Mouse (Mus musculus) MEL (cell line): Measurements from ENCODE around the gene Sectm1a.
"Not testable (repeated sequence)": the region's sequence is repeated elsewhere in the genome, so short reads cannot be mapped to it uniquely, and the experiment has no call there.

Source experiments
- CTCF ChIP-seq, 3 experiments: IDR thresholded peaks in 2 of 3; conservative IDR thresholded peaks in 1 of 3; 2 replicates each; pipeline ENCODE4 v1.5.1; 2011 to 2012; ENCODE audit warnings: low read length in 3 of 3, low read depth in 2 of 3, mild to moderate bottlenecking in 2 of 3, improper control_type of control experiment in 1 of 3, inconsistent platforms in 1 of 3, mixed read lengths in 1 of 3, moderate library complexity in 1 of 3; ENCODE audit not compliant: control insufficient read depth in 1 of 3, insufficient read depth in 1 of 3, poor library complexity in 1 of 3, severe bottlenecking in 1 of 3
- GABPA ChIP-seq: IDR thresholded peaks from 2 replicates; pipeline ENCODE4 v1.6.1; 2012; ENCODE audit warnings: low read depth, mild to moderate bottlenecking, inconsistent platforms, low read length, improper control_type of control experiment, moderate library complexity
- POLR2AphosphoS2 ChIP-seq: IDR thresholded peaks from 2 replicates; pipeline ENCODE4 v1.6.1; 2011; ENCODE audit warnings: low read length, improper control_type of control experiment

GRCm38 (mm10) chr11:121107242-121107641, 26.2 kb upstream of the Sectm1a start:
- TF ChIP-seq CTCF (IDR thresholded peaks at IDR 0.05 in 2 of 3, conservative IDR thresholded peaks at IDR 0.05 in 1 of 3; ENCODE audit: control insufficient read depth in 1 of 3, insufficient read depth in 1 of 3, low read depth in 2 of 3, low read length in 3 of 3, poor library complexity in 1 of 3, severe bottlenecking in 1 of 3); GABPA; POLR2AphosphoS2: not testable (repeated sequence)
